Mouse (Mus musculus): ENCODE measurements around the gene Papola.
A peak's percentile ranks its signal among the peaks of the same experiment; 100 is the strongest.

Papola gene

GRCm38 (mm10) chr12:105784196-105784999, at the start of gene Papola:
Papola (plus strand) TSS chr12:105784694.
- peak; percentile 87 for DNase-seq

GRCm38 (mm10) chr12:105735226-105735888, 49.1 kb upstream of the Papola start:
- DNase-seq: no peak

- DNase-seq: no peak
These were observed 48.6 kb upstream of the Papola start for GRCm38 (mm10) chr12:105735889-105736251.

GRCm38 (mm10) chr12:105738316-105739096, 46.0 kb upstream of the Papola start:
- no peak for DNase-seq

- DNase-seq: no peak
These were observed 44.8 kb upstream of the Papola start for GRCm38 (mm10) chr12:105739656-105740055.

GRCm38 (mm10) chr12:105748114-105748513, 36.4 kb upstream of the Papola start:
- DNase-seq: no peak

- DNase-seq: no peak
These were observed 30.7 kb upstream of the Papola start for GRCm38 (mm10) chr12:105753813-105754212.

DNA sequence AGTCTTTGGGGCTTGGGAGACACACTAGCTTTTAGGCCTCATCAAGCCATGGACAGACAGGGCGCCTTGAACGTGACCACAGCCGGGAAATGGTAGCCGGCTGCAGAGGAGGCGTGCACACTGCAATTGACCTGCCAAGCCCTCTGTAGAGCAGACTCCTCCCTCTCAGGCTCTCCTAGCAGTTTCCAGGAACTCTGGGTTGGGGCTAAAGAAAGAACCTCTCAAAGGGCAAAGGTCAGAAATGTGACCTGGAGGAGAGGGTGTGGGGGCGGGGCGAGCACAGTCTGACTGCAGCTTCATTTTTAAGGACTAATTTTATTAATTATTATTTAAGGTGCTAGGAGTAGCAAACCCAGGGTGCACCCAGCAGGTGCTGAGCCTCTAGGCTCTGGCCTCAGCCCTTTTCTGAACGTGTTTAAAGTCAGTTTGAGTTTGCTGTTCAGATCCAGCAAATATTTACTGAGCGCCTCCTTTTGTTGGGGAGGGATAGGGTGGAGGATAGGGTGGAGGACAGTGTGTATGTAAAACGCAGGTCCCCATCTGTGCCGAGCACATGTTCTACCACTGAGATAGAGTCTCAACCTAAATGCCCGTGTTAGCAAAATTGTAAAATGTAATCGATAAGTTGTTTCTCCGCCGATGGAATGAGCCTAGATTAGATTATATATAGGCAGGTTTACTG, 26.5 kb upstream of the Papola start:
- no peak for DNase-seq

DNA sequence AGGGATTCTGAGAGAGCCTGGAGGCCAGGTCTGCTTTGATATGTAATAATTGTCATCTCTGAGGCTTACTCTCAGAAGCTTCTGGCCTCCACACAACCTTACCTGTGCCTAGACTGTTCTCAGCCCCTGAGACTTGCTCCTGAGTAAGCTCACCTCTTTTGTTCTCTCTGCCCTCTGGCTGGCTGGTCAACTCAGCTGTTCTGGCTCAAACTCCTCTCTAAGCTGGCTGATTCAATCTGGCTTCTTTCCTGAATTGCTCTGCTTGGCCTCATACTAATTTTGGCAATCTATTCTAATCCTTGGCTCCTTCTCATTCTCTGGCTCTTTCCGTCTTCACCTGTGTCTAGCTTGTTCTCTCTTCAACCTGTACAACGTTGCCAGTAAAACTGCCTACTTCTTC, 25.6 kb upstream of the Papola start:
- DNase-seq: no peak

DNA sequence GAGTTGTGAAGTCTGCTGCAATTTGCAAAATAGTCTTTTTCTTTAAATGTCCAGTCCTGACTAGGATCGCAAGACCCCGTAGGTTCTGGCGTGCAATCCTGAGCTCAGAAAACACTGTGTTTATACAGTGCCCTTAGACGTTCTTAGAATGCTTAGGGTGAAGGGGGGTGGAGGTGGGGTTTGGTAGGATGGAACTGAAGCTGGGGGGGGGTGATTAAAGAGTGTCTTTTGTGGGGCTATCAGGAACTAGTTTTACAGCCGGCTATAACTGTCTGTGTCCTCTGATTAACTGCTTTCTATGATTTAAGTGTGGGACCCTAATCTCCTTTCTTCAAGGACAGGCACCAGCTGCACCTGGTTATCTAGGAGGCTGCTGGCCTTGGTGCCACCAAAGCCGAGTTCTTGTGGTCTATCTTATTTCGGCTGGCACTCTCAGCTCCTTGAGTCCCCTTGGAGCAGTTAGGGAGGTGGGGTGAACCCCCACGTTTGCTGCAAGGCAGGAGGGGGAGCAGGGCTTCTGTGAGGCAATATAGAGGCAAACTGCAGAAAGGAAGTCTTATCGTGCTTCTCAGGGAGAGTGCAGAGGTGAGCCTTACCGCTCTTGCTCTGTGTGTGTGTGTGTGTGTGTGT, 24.5 kb upstream of the Papola start:
- no peak for DNase-seq

DNA sequence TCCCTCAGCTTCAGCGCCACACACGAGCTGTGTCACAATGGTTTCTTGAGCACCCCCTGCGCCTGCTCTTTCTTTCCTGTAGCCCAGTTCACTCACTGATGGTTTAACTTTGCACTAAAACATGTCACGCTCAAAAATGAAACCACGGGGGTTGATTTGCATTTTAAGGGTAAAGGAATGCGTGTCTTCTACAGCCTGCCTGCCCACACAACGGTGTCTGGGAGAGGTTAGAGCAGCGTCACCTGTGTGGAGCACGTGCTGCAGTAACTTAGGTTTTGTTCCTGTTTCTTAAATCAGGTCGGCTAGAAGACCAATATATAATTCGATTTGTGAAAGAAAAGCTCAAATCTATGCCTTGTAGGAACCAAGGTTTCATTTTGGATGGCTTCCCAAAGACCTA, 23.3 kb upstream of the Papola start:
- DNase-seq: no peak

- DNase-seq: no peak
These were observed 22.9 kb upstream of the Papola start for GRCm38 (mm10) chr12:105761629-105762028.

DNA sequence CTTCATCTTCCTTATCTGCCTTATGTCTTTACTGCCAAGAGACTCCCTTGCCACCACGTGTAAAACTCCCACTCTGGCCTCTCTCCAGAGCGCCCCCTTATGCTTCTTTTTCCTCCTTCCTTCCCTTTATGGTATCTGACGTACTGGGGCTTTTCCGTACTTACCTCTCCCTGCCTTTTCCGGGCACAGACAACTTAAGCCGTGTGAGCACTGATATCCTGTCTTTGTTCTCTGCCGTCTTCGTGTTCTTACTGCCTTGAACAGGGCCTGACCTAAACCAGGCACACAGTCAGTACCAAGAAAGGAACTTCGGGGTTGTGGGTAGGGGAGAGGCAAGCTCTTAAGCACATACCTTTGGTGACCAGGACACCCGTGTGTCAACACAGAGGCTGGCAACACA, 14.8 kb upstream of the Papola start:
- DNase-seq: no peak

DNA sequence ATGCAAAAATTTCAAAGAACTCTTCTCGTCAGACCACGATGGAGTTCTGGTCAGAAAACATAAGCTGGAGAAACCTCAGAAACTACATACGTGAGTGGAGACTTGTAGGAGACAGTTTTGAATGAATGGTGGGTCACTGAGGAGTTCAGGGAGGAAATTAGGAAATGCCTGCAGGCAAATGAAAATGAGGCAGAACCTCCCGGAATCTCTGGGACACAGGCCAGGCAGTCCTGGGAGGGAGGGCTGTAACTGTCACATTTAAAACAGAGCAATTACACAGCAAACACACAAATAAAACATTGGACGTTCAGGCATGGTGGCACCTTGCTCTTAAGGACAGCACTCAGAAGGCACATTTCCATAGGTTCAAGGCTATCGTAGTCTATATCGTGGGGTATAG, 9.6 kb upstream of the Papola start:
- peak; percentile 8 for DNase-seq

GRCm38 (mm10) chr12:105777651-105778050, 6.8 kb upstream of the Papola start:
- DNase-seq: no peak

DNA sequence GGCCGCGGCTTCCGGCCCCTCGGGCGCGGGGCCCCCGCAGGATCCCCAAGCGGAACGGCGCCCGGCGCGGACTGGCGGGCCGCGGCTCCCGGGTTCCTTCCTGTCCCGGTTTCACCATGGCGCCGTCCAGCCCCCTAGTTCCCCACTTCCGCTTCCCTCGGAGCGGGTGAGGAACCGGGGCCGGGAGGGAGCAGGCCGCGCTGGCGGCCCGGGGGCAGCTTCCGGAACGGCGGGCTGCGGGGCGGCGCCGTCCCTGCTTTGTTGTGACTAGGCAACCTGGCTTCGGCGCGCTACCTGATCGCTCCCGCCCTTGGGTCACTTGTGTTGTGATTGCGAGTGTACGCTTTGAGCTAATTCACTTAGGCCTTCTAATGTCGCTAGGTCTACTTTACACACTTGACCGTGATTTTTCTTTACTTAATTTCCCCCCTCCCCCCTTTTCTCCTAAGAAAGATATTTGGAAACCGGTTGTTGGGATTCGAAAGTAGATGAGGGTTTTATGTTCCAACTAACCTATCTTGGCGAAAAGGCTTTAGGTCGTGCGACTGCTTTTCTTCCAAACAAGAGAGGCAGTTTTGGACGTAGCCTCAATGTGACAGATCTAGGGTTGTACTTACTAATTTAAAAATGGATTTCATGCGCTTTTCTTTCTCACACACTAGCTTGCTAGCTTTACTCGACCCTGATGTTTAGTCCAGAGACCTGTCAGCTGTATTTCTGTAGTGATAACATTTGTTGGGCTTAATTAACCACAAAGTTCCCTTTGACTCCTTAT, 693 bp downstream of the Papola start:
- DNase-seq: peak; percentile 77

GRCm38 (mm10) chr12:105786113-105786512, 1.6 kb downstream of the Papola start:
- DNase-seq: no peak

DNA sequence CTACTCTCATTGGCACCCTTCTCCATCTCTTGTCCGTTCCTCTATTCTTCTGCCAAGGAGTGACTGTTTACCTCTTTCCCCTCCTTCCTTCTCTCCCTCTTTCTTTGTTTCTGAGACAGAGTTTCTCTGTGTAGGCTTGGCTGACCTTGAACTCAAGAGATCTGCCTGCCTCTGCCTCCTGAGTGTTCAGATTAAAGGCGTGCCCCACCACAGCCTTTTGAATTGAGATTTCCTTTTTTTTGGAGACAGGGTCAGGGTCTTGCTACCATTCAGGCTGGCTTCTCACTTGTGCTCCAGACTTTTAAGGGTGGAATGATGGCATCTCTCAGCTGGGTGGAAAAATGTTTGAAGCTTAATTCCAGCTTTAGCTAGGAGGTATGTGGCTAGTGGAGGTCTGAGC, 3.1 kb downstream of the Papola start:
- DNase-seq: no peak

- no peak for DNase-seq
These were observed 5.4 kb downstream of the Papola start for GRCm38 (mm10) chr12:105789885-105790284.

- DNase-seq: no peak
These were observed 10.4 kb downstream of the Papola start for GRCm38 (mm10) chr12:105794896-105795295.

GRCm38 (mm10) chr12:105798001-105798400, 13.5 kb downstream of the Papola start:
- DNase-seq: no peak

DNA sequence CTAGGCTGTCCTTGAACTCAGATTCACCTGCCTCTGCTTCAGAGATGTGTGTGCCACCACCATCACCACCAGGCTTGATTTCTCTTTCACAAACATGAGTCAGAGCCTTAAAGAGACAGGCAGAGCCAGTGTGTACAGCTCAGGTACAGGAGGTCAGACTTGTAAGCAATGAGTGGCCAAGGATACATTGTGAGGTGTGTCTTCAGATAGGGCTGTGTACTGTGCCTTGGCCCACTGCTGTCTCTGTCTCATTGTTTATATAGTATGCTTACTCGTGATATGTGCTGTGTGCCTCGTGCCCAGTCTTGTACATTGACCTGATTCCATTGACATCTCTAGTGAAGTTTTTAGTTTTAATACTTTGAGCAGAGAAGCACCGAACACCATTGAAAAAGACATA, 21.3 kb downstream of the Papola start:
- DNase-seq: no peak

Measured in lung, postnatal 14 days (tissue).